Mouse (Mus musculus): ENCODE results near the gene Svop.

The Svop gene

DNA sequence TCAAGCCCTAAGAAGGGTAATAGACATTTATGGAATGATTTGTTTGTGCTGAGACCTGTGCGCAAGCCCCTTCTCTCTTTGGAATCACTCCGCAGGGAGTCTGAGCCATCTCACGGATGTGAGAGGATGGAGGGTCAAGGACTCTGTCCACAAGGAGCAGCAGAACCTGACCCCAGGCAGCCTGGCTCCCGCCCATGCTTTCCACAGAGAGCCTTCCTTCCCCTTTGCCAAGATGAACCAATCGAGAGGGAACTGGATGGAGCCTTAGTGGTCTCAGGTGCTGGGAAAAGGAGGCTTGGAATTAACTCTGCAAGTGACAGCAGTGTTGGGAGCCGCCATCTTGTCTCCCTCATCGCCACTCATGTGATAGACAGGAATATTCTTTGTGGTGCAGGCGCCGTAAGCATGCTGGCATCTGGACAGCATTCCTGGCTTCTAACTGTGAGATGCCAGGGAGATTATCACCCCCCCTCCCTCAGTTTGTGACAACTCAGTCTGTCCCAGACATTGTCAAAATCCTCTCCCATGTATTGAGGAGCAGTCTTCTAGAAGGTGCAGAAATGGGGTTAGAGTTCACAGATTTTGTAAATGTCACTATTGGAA lies 34.1 kb downstream of the Svop start:
- in situ Hi-C loops (cut with MboI; ENCODE audit: low pct_unique_long_range_greater_than_20kb in 1 of 2, low sequenced_read_pairs in 2 of 2, unreplicated experiment in 1 of 2), result no loop called here

DNA sequence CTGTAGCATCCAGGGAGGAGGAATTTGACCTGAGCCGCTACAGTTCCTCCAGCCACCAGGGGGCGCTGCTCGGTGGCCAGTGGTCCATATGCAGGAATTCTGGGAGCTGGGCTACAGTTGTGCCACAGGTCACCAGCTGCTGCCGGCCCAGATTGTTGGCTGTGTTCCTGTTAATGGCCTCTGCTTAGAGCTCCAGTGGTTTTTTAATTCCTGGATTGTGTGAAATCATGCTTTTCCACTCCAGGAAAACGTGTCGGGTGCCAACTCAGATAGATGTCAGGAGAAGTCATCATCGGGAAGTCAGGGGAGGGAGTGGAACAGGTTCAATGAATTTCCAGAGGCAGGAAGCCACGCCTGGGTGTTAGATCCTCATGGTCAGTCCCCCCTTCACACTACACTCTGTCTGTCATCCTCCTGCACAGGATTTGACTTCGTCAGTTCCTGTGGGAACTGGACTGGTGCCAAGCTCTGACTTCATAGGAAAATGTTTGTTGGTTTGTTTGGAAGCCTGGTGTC lies 39.1 kb downstream of the Svop start:
- in situ Hi-C loops (cut with MboI; ENCODE audit: low pct_unique_long_range_greater_than_20kb in 1 of 2, low sequenced_read_pairs in 2 of 2, unreplicated experiment in 1 of 2), result no loop called here

- in situ Hi-C loops (cut with MboI; ENCODE audit: low pct_unique_long_range_greater_than_20kb in 1 of 2, low sequenced_read_pairs in 2 of 2, unreplicated experiment in 1 of 2), result loop anchor here (5.0 to 10.0 kb wide), 2 partner anchors 94 to 102 kb away; no protein-coding TSS in a partner anchor
Measured at GRCm38 (mm10) chr5:114048731-114049308, 42.5 kb downstream of the Svop start.

DNA sequence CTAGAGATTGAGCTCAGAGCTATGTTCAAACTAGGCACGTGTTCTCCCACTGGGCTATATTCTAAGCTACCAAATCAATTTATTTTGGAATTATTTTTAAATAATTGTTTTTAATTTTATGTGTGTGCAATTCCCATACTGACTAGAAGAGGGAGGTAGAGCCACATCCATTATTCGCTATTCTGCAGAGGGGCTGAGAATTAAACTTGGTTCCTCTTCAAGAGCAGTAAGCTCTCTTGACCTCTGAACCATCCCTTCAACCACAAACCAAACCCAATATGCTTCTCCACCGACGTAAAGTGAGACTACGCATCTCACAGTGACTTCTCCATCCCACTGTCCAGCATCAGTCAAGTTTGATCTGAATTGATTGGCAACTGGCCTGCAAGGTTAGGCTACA lies 44.2 kb downstream of the Svop start:
- in situ Hi-C loops (cut with MboI; ENCODE audit: low pct_unique_long_range_greater_than_20kb in 1 of 2, low sequenced_read_pairs in 2 of 2, unreplicated experiment in 1 of 2), result loop anchor here (5.0 to 10.0 kb wide), 2 partner anchors 92 to 100 kb away; no protein-coding TSS in a partner anchor

DNA sequence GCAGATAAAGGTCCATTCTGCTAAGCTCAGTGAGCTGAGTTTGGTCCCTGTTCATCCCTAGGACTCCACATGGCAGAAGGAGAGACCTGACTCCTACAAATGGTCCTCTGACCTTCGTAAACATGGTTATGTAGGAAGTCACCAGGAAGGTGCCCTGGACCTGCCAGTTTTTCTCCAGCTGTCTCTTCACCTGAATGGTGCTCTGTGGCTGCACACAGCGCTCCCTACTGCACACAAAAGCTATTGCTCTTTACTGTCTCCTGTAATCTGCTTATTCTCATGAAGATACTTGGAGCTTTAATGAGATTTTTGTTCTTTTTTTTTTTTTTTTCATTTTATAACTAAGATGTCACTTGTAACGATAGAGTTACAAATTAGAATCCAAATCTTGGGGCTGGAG lies 44.8 kb downstream of the Svop start:
- in situ Hi-C loops (cut with MboI; ENCODE audit: low pct_unique_long_range_greater_than_20kb in 1 of 2, low sequenced_read_pairs in 2 of 2, unreplicated experiment in 1 of 2), result loop anchor here (5.0 to 10.0 kb wide), 2 partner anchors 92 to 99 kb away; no protein-coding TSS in a partner anchor

- in situ Hi-C loops (cut with MboI; ENCODE audit: low pct_unique_long_range_greater_than_20kb in 1 of 2, low sequenced_read_pairs in 2 of 2, unreplicated experiment in 1 of 2), result loop anchor here (5.0 to 10.0 kb wide), 2 partner anchors 91 to 99 kb away; no protein-coding TSS in a partner anchor
Measured at GRCm38 (mm10) chr5:114046151-114046550, 45.2 kb downstream of the Svop start.

DNA sequence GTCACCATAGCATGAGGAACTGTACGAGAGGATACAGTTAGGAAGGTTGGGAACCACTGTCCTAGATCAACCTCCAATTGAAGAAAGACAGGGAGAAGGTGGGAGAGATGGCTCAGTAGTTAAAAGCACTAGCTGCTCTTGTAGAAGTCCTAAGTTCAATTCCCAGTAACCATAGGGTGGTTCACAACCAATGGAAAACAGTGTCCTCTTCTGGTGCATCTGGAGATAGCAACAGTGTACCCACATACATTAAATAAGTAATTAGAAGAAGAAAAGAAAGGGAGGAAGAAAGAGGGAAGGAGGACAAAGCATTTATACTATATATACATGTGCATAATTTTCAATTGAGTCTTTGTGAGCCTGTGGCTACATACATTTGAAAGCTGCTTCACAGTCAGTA lies 46.2 kb downstream of the Svop start:
- in situ Hi-C loops (cut with MboI; ENCODE audit: low pct_unique_long_range_greater_than_20kb in 1 of 2, low sequenced_read_pairs in 2 of 2, unreplicated experiment in 1 of 2), result loop anchor here (5.0 to 10.0 kb wide), 2 partner anchors 90 to 98 kb away; no protein-coding TSS in a partner anchor

DNA sequence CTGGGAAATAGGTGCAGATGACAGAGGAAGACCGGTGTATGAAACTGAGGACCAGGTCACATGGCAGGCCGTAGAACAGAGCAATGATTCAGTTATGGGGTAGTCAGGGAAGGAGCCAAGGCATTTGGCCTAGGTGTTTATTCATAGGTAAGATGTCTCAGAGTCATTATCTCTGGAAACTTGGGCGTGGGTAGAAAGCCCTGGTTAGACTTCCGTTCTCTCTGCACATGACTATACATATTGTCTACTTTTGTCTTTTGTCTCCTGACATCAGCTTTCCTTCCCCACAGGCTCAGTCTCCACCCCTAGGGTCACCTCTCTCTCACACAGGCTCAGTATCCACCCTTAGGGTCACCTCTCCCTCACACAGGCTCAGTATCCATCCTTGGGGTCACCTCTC lies 47.6 kb downstream of the Svop start:
- in situ Hi-C loops (cut with MboI; ENCODE audit: low pct_unique_long_range_greater_than_20kb in 1 of 2, low sequenced_read_pairs in 2 of 2, unreplicated experiment in 1 of 2), result loop anchor here in 1 of 2 experiments (10.0 kb wide), 1 partner anchor 89 kb away; no protein-coding TSS in a partner anchor

- in situ Hi-C loops (cut with MboI; ENCODE audit: low pct_unique_long_range_greater_than_20kb in 1 of 2, low sequenced_read_pairs in 2 of 2, unreplicated experiment in 1 of 2), result loop anchor here in 1 of 2 experiments (10.0 kb wide), 1 partner anchor 87 kb away; no protein-coding TSS in a partner anchor
Measured at GRCm38 (mm10) chr5:114041327-114041930, 49.9 kb downstream of the Svop start.

DNA sequence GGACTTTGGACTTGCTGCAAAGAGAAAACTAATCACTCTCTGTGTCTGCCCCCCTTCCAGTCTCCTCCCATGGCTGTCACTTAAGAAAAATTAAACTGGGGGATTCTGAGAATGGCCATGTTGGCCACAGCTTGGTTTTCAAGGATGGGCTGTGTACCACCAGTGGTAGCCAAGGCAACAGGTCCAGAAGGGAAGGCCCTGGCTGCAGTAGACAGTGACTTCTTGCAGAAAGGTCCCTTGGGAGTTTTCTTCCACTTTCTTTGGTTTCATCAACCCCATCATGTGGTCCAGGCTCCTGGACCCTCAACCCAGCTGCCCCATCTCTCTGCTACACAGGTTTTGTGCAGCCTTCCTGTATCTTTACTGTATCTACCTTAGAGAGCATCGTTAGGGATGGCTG lies 50.5 kb downstream of the Svop start:
- in situ Hi-C loops (cut with MboI; ENCODE audit: low pct_unique_long_range_greater_than_20kb in 1 of 2, low sequenced_read_pairs in 2 of 2, unreplicated experiment in 1 of 2), result loop anchor here in 1 of 2 experiments (10.0 kb wide), 1 partner anchor 86 kb away; no protein-coding TSS in a partner anchor

GRCm38 (mm10) chr5:114040508-114040907 lies 50.9 kb downstream of the Svop start:
- in situ Hi-C loops (cut with MboI; ENCODE audit: low pct_unique_long_range_greater_than_20kb in 1 of 2, low sequenced_read_pairs in 2 of 2, unreplicated experiment in 1 of 2), result loop anchor here in 1 of 2 experiments (10.0 kb wide), 1 partner anchor 86 kb away; no protein-coding TSS in a partner anchor

DNA sequence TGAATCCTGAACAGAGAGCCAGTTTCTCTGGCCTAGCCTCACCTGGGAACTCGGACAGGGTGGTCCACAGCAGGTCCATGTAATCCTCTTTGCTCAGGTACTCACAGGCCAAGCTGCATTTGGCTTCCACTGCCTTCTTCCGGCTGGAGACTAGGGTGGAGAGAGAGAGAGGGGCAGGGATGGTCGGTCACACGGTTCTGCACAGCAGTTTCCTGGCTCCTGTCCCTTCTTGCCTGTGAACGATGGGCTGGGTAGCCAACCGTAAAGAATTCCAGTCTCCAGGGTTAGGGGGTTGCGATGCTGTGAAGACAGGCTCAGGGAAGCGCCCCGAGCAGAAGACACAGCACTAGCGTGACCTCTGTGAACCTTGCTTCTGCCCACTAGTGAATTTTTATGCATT lies 56.3 kb downstream of the Svop start:
- in situ Hi-C loops (cut with MboI; ENCODE audit: low pct_unique_long_range_greater_than_20kb in 1 of 2, low sequenced_read_pairs in 2 of 2, unreplicated experiment in 1 of 2), result no loop called here

DNA sequence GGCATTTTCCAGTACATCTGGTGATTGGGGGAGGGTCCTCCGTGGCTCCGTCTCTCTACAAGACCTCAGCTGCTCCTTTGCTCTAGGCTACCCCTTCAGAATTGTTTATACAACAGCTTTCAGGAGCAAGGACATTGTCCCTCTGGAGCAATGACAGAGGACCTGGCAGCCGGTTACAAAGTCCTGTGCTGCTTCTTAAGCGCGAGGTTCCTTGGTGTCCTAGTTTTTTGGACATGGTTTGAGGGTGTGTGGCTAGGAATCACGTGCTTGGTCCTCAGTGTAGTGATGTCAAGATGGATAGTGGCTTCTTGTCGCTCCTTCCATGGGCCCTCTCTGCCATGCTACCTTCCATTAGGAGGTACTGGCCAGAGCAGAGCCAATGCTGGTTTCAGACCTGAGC lies 57.0 kb downstream of the Svop start:
- in situ Hi-C loops (cut with MboI; ENCODE audit: low pct_unique_long_range_greater_than_20kb in 1 of 2, low sequenced_read_pairs in 2 of 2, unreplicated experiment in 1 of 2), result no loop called here

GRCm38 (mm10) chr5:114032161-114032763 lies 59.1 kb downstream of the Svop start:
- in situ Hi-C loops (cut with MboI; ENCODE audit: low pct_unique_long_range_greater_than_20kb in 1 of 2, low sequenced_read_pairs in 2 of 2, unreplicated experiment in 1 of 2), result no loop called here

GRCm38 (mm10) chr5:114030652-114031051 lies 60.7 kb downstream of the Svop start:
- in situ Hi-C loops (cut with MboI; ENCODE audit: low pct_unique_long_range_greater_than_20kb in 1 of 2, low sequenced_read_pairs in 2 of 2, unreplicated experiment in 1 of 2), result no loop called here

DNA sequence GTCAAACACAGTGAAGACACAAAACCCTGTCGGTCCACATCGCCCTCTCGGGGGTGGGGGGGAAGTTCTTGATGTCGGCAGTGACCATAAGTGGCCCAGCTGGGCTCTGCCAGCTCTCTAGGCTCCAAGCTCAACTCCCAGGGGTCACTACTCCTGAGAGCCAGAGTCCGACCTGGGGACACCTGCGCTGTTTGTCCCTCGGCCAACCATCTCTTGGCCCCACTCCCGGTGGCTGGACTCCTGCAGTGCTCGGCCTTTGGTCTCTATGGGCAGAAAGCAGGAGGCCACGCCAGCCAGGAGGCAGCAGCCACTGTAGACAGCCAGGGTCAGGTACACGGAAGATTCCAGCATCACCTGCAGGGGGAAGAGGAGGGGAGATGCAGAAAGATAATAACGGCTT lies 63.3 kb downstream of the Svop start:
- in situ Hi-C loops (cut with MboI; ENCODE audit: low pct_unique_long_range_greater_than_20kb in 1 of 2, low sequenced_read_pairs in 2 of 2, unreplicated experiment in 1 of 2), result no loop called here

- in situ Hi-C loops (cut with MboI; ENCODE audit: low pct_unique_long_range_greater_than_20kb in 1 of 2, low sequenced_read_pairs in 2 of 2, unreplicated experiment in 1 of 2), result no loop called here
Measured at GRCm38 (mm10) chr5:114027217-114027944, 64.0 kb downstream of the Svop start.

- in situ Hi-C loops (cut with MboI; ENCODE audit: low pct_unique_long_range_greater_than_20kb in 1 of 2, low sequenced_read_pairs in 2 of 2, unreplicated experiment in 1 of 2), result no loop called here
Measured at GRCm38 (mm10) chr5:114024885-114025284, 66.5 kb downstream of the Svop start.
